Mouse (Mus musculus) megakaryocyte, embryonic 14.5 days (primary cell): Measurements from ENCODE around the gene Hsp90ab1.

ENCODE experiments used
- FLI1 ChIP-seq: IDR thresholded peaks from 2 replicates; pipeline ENCODE4 v1.6.1; 2012; ENCODE audit warnings: low read length, inconsistent platforms, mixed read lengths
- GATA1 ChIP-seq: IDR thresholded peaks from 3 replicates; pipeline ENCODE4 v1.6.1; 2012; ENCODE audit warnings: mixed read lengths, low read length, inconsistent platforms, borderline replicate concordance

GRCm38 (mm10) chr17:45618941-45619385 is 45.9 kb upstream of the Hsp90ab1 start:
- TF ChIP-seq GATA1 (no peak), FLI1 (no peak)
